Mouse (Mus musculus): ENCODE results near the gene Brip1. TPM values are rescaled to one million over a fixed set of nuclear protein-coding genes. Genes with fewer than 3 reads are reported as not detected.
A peak's percentile ranks its signal among the peaks of the same experiment; 100 is the strongest.

The Brip1 gene
- polyA plus RNA-seq, 1 experiment = 3.0 TPM

GRCm38 (mm10) chr11:86211803-86212202, 10.8 kb upstream of the Brip1 start:
- H3K79me2 ChIP-seq (ENCODE audit: control insufficient read depth, insufficient read depth) = peaks cover 27% of the 10 kb centered on the region
- no peak for TF ChIP-seq CEBPB (IDR thresholded peaks at IDR 0.05; ENCODE audit: low read depth)
- TF ChIP-seq MYOG (IDR thresholded peaks at IDR 0.05; ENCODE audit: control insufficient read depth, extremely low read depth, insufficient read length) = no peak
- TF ChIP-seq USF1 (IDR thresholded peaks at IDR 0.05; ENCODE audit: low read depth) = no peak
- TF ChIP-seq CTCF (IDR thresholded peaks at IDR 0.05; ENCODE audit: control insufficient read depth, insufficient read depth, insufficient read length) = no peak
- no peak for TF ChIP-seq MYOD1 (IDR thresholded peaks at IDR 0.05; ENCODE audit: control insufficient read depth, insufficient read length, low read depth)
- TF ChIP-seq MAX (IDR thresholded peaks at IDR 0.05) = no peak
- no peak for TF ChIP-seq FOSL1 (IDR thresholded peaks at IDR 0.05; ENCODE audit: insufficient read depth, low read length, poor library complexity, severe bottlenecking)
- peaks cover 3% of the 10 kb centered on the region for H3K79me3 ChIP-seq (ENCODE audit: low read depth)
- H3K36me3 ChIP-seq (ENCODE audit: control insufficient read depth, insufficient read depth) = peaks cover 95% of the 10 kb centered on the region
- no peaks in the 10 kb centered on the region for H3K27me3 ChIP-seq (ENCODE audit: control insufficient read depth, insufficient read depth, insufficient read length)
- no peak overlapping the region for H3ac ChIP-seq (ENCODE audit: control insufficient read depth, insufficient read length, low read depth)
- H3K4me3 ChIP-seq (ENCODE audit: insufficient read depth, poor library complexity, severe bottlenecking) = no peak overlapping the region

- TF ChIP-seq USF1 (IDR thresholded peaks at IDR 0.05; ENCODE audit: low read depth) (no peak), FOSL1 (IDR thresholded peaks at IDR 0.05; ENCODE audit: insufficient read depth, low read length, poor library complexity, severe bottlenecking) (no peak), MYOG (IDR thresholded peaks at IDR 0.05; ENCODE audit: control insufficient read depth, extremely low read depth, insufficient read length) (no peak), CEBPB (IDR thresholded peaks at IDR 0.05; ENCODE audit: low read depth) (no peak), CTCF (IDR thresholded peaks at IDR 0.05; ENCODE audit: control insufficient read depth, insufficient read depth, insufficient read length) (no peak), MAX (IDR thresholded peaks at IDR 0.05) (no peak)
- Histone ChIP-seq H3K4me3 (ENCODE audit: insufficient read depth, poor library complexity, severe bottlenecking) (no peak overlapping the region), H3K79me2 (ENCODE audit: control insufficient read depth, insufficient read depth) (peaks cover 44% of the 10 kb centered on the region), H3K27me3 (ENCODE audit: control insufficient read depth, insufficient read depth, insufficient read length) (no peaks in the 10 kb centered on the region), H3K36me3 (ENCODE audit: control insufficient read depth, insufficient read depth) (peaks cover 96% of the 10 kb centered on the region), H3ac (ENCODE audit: control insufficient read depth, insufficient read length, low read depth) (no peak overlapping the region), H3K79me3 (ENCODE audit: low read depth) (peaks cover 15% of the 10 kb centered on the region)
Observed at GRCm38 (mm10) chr11:86209123-86209522, 8.1 kb upstream of the Brip1 start.

- H3K79me2 ChIP-seq (ENCODE audit: control insufficient read depth, insufficient read depth) = peaks cover 68% of the 10 kb centered on the region
- TF ChIP-seq CTCF (IDR thresholded peaks at IDR 0.05; ENCODE audit: control insufficient read depth, insufficient read depth, insufficient read length) (no peak), MAX (IDR thresholded peaks at IDR 0.05) (no peak), USF1 (IDR thresholded peaks at IDR 0.05; ENCODE audit: low read depth) (no peak), MYOD1 (IDR thresholded peaks at IDR 0.05; ENCODE audit: control insufficient read depth, insufficient read length, low read depth) (no peak), CEBPB (IDR thresholded peaks at IDR 0.05; ENCODE audit: low read depth) (no peak), MYOG (IDR thresholded peaks at IDR 0.05; ENCODE audit: control insufficient read depth, extremely low read depth, insufficient read length) (no peak), FOSL1 (IDR thresholded peaks at IDR 0.05; ENCODE audit: insufficient read depth, low read length, poor library complexity, severe bottlenecking) (no peak)
- no peak overlapping the region for H3ac ChIP-seq (ENCODE audit: control insufficient read depth, insufficient read length, low read depth)
- peaks cover 38% of the 10 kb centered on the region for H3K79me3 ChIP-seq (ENCODE audit: low read depth)
- H3K36me3 ChIP-seq (ENCODE audit: control insufficient read depth, insufficient read depth) = peaks cover 70% of the 10 kb centered on the region
- H3K4me3 ChIP-seq (ENCODE audit: insufficient read depth, poor library complexity, severe bottlenecking) = no peak overlapping the region
- no peaks in the 10 kb centered on the region for H3K27me3 ChIP-seq (ENCODE audit: control insufficient read depth, insufficient read depth, insufficient read length)
Observed at GRCm38 (mm10) chr11:86205876-86206275, 4.9 kb upstream of the Brip1 start.

GRCm38 (mm10) chr11:86205031-86205430, 4.0 kb upstream of the Brip1 start:
- Histone ChIP-seq H3ac (ENCODE audit: control insufficient read depth, insufficient read length, low read depth) (no peak overlapping the region), H3K36me3 (ENCODE audit: control insufficient read depth, insufficient read depth) (peaks cover 62% of the 10 kb centered on the region), H3K79me2 (ENCODE audit: control insufficient read depth, insufficient read depth) (peaks cover 77% of the 10 kb centered on the region), H3K79me3 (ENCODE audit: low read depth) (peaks cover 41% of the 10 kb centered on the region), H3K4me3 (ENCODE audit: insufficient read depth, poor library complexity, severe bottlenecking) (no peak overlapping the region), H3K27me3 (ENCODE audit: control insufficient read depth, insufficient read depth, insufficient read length) (no peaks in the 10 kb centered on the region)
- TF ChIP-seq MYOG (IDR thresholded peaks at IDR 0.05; ENCODE audit: control insufficient read depth, extremely low read depth, insufficient read length) = no peak
- TF ChIP-seq CTCF (IDR thresholded peaks at IDR 0.05; ENCODE audit: control insufficient read depth, insufficient read depth, insufficient read length) = no peak
- no peak for TF ChIP-seq FOSL1 (IDR thresholded peaks at IDR 0.05; ENCODE audit: insufficient read depth, low read length, poor library complexity, severe bottlenecking)
- TF ChIP-seq MYOD1 (IDR thresholded peaks at IDR 0.05; ENCODE audit: control insufficient read depth, insufficient read length, low read depth) = no peak
- TF ChIP-seq USF1 (IDR thresholded peaks at IDR 0.05; ENCODE audit: low read depth) = no peak
- no peak for TF ChIP-seq MAX (IDR thresholded peaks at IDR 0.05)
- no peak for TF ChIP-seq CEBPB (IDR thresholded peaks at IDR 0.05; ENCODE audit: low read depth)

- Histone ChIP-seq H3ac (ENCODE audit: control insufficient read depth, insufficient read length, low read depth) (peak overlapping the region; percentile 84), H3K27me3 (ENCODE audit: control insufficient read depth, insufficient read depth, insufficient read length) (no peaks in the 10 kb centered on the region), H3K4me3 (ENCODE audit: insufficient read depth, poor library complexity, severe bottlenecking) (peak overlapping the region; percentile 93), H3K36me3 (ENCODE audit: control insufficient read depth, insufficient read depth) (peaks cover 51% of the 10 kb centered on the region), H3K79me3 (ENCODE audit: low read depth) (peaks cover 48% of the 10 kb centered on the region), H3K79me2 (ENCODE audit: control insufficient read depth, insufficient read depth) (peaks cover 67% of the 10 kb centered on the region)
- TF ChIP-seq CTCF (IDR thresholded peaks at IDR 0.05; ENCODE audit: control insufficient read depth, insufficient read depth, insufficient read length) (no peak), MYOD1 (IDR thresholded peaks at IDR 0.05; ENCODE audit: control insufficient read depth, insufficient read length, low read depth) (no peak), MYOG (IDR thresholded peaks at IDR 0.05; ENCODE audit: control insufficient read depth, extremely low read depth, insufficient read length) (no peak), CEBPB (IDR thresholded peaks at IDR 0.05; ENCODE audit: low read depth) (no peak), MAX (IDR thresholded peaks at IDR 0.05) (no peak), USF1 (IDR thresholded peaks at IDR 0.05; ENCODE audit: low read depth) (no peak)
Observed at GRCm38 (mm10) chr11:86201901-86202675, 1.1 kb upstream of the Brip1 start.
